ENCODE assay signal across 27 mouse cellular contexts in the genomic region with DNA sequence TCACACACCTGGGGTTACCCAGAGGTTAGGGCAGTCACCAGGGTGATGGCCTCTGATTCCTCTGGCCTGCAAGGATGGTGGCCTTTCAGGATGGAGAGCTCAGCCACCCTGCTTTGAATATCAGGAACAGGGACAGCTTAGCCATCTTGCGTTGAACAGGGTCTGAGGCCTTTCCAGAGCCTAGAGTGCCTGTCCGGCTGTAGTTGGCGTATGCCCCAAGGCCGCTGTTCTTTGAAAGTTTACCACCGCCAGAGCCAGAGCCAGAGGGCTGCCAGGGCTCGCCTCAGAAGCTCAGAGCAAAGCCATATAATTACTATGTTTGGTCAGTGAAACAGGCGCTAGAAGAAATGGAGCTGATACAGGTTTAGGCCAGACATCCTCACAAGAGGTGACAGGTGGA.
DNase-seq lines count a peak whose midpoint lies in the region; ATAC-seq lines count a peak whose summit lies in the region.
"Had no signal": no experiment of that assay in that cellular context is flagged by ENCODE, and none has a peak within 500 bp of the region (broad histone marks: within the 10 kb centered on the region; RNA-seq: fewer than 3 reads in every experiment).

No protein-coding gene starts in this region.

- WGBS in forebrain, embryonic 10.5 days, result 79% methylated on average over 7 of the region's 7 CpGs
- WGBS in forebrain, embryonic 16.5 days, result 76% methylated on average over 7 of the region's 7 CpGs
- 73% methylated on average over 7 of the region's 7 CpGs for WGBS in hindbrain, embryonic 16.5 days
- 85% methylated on average over 7 of the region's 7 CpGs for WGBS in hindbrain, embryonic 10.5 days
- 75% methylated on average over 7 of the region's 7 CpGs for WGBS in embryonic facial prominence, embryonic 10.5 days
- WGBS in liver, embryonic 11.5 days, result 78% methylated on average over 7 of the region's 7 CpGs

- 0 out of 2 replicates have a peak overlapping the region, but pooled peaks have one; percentile 40 for H3K27ac ChIP-seq in forebrain, embryonic 10.5 days
- H3K27ac ChIP-seq in forebrain, embryonic 16.5 days (ENCODE audit: low read length), result no peak overlapping the region
- H3K27ac ChIP-seq in hindbrain, embryonic 16.5 days (ENCODE audit: low read depth, low read length), result peak overlapping the region; percentile 23; the same call in 1 of the 2 replicates
- H3K27ac ChIP-seq in hindbrain, embryonic 10.5 days, result no peak overlapping the region
- peak overlapping the region; percentile 89 for H3K27ac ChIP-seq in embryonic facial prominence, embryonic 10.5 days (replicated peaks)
- H3K27ac ChIP-seq in liver, embryonic 11.5 days (ENCODE audit: low read depth, low read length), result no peak overlapping the region
- H3K27ac ChIP-seq: embryonic facial prominence, embryonic 13.5 days; forebrain, embryonic 13.5 days; hindbrain, embryonic 12.5 days; liver, embryonic 14.5 days; lung, embryonic 15.5 days had no signal

- H3K4me1 ChIP-seq in forebrain, embryonic 10.5 days, result peaks cover 70% of the 10 kb centered on the region
- peaks cover 24% of the 10 kb centered on the region for H3K4me1 ChIP-seq in forebrain, embryonic 16.5 days (replicated peaks; ENCODE audit: control insufficient read depth, insufficient read depth, low read length)
- peaks cover 20% of the 10 kb centered on the region for H3K4me1 ChIP-seq in hindbrain, embryonic 16.5 days (ENCODE audit: control insufficient read depth, insufficient read depth, low read depth, low read length)
- H3K4me1 ChIP-seq in hindbrain, embryonic 10.5 days (replicated peaks), result peaks cover 76% of the 10 kb centered on the region
- H3K4me1 ChIP-seq in embryonic facial prominence, embryonic 10.5 days, result peaks cover 83% of the 10 kb centered on the region
- H3K4me1 ChIP-seq in liver, embryonic 11.5 days (replicated peaks; ENCODE audit: control insufficient read depth, insufficient read depth, low read length), result peaks cover 14% of the 10 kb centered on the region

- peaks cover 39% of the 10 kb centered on the region for H3K36me3 ChIP-seq in forebrain, embryonic 10.5 days (replicated peaks)
- H3K36me3 ChIP-seq in forebrain, embryonic 16.5 days (ENCODE audit: control insufficient read depth, insufficient read depth), result no peaks in the 10 kb centered on the region
- H3K36me3 ChIP-seq in hindbrain, embryonic 16.5 days (ENCODE audit: control insufficient read depth, insufficient read depth, low read length), result no peaks in the 10 kb centered on the region
- H3K36me3 ChIP-seq in hindbrain, embryonic 10.5 days, result peaks cover 14% of the 10 kb centered on the region; the same call in 1 of the 2 replicates
- peaks cover 3% of the 10 kb centered on the region; the same call in 1 of the 2 replicates for H3K36me3 ChIP-seq in embryonic facial prominence, embryonic 10.5 days (replicated peaks)
- H3K36me3 ChIP-seq in liver, embryonic 11.5 days (ENCODE audit: control insufficient read depth, insufficient read depth, low read length), result no peaks in the 10 kb centered on the region
- H3K36me3 ChIP-seq: embryonic facial prominence, embryonic 13.5 days; hindbrain, embryonic 12.5 days; lung, embryonic 15.5 days had no signal

- H3K9me3 ChIP-seq in forebrain, embryonic 10.5 days, result no peaks in the 10 kb centered on the region
- H3K9me3 ChIP-seq in forebrain, embryonic 16.5 days (ENCODE audit: control insufficient read depth, low read length), result no peaks in the 10 kb centered on the region
- no peaks in the 10 kb centered on the region for H3K9me3 ChIP-seq in hindbrain, embryonic 16.5 days (ENCODE audit: control insufficient read depth, low read length)
- no peaks in the 10 kb centered on the region for H3K9me3 ChIP-seq in hindbrain, embryonic 10.5 days
- no peaks in the 10 kb centered on the region for H3K9me3 ChIP-seq in embryonic facial prominence, embryonic 10.5 days
- no peaks in the 10 kb centered on the region for H3K9me3 ChIP-seq in liver, embryonic 11.5 days (ENCODE audit: control insufficient read depth, low read length)
- H3K9me3 ChIP-seq: embryonic facial prominence, embryonic 13.5 days; forebrain, embryonic 13.5 days; hindbrain, embryonic 12.5 days; lung, embryonic 15.5 days had no signal

- H3K27me3 ChIP-seq in forebrain, embryonic 10.5 days (ENCODE audit: poor library complexity, severe bottlenecking), result no peaks in the 10 kb centered on the region
- H3K27me3 ChIP-seq in forebrain, embryonic 16.5 days (replicated peaks; ENCODE audit: control insufficient read depth, insufficient read depth, low read length), result no peaks in the 10 kb centered on the region
- H3K27me3 ChIP-seq in hindbrain, embryonic 16.5 days (replicated peaks; ENCODE audit: control insufficient read depth, insufficient read depth, low read length), result no peaks in the 10 kb centered on the region
- no peaks in the 10 kb centered on the region for H3K27me3 ChIP-seq in hindbrain, embryonic 10.5 days (ENCODE audit: insufficient read depth, poor library complexity, severe bottlenecking)
- no peaks in the 10 kb centered on the region for H3K27me3 ChIP-seq in embryonic facial prominence, embryonic 10.5 days (replicated peaks; ENCODE audit: low read depth, poor library complexity, severe bottlenecking)
- H3K27me3 ChIP-seq in liver, embryonic 11.5 days (replicated peaks; ENCODE audit: control insufficient read depth, insufficient read depth, low read length), result no peaks in the 10 kb centered on the region
- H3K27me3 ChIP-seq: embryonic facial prominence, embryonic 13.5 days; forebrain, embryonic 13.5 days; hindbrain, embryonic 12.5 days; lung, embryonic 15.5 days; Patski had no signal

- H3K4me2 ChIP-seq in forebrain, embryonic 16.5 days (ENCODE audit: low read length), result no peak overlapping the region
- no peak overlapping the region for H3K4me2 ChIP-seq in hindbrain, embryonic 16.5 days (ENCODE audit: low read length)
- no peak overlapping the region for H3K4me2 ChIP-seq in liver, embryonic 11.5 days
- H3K4me2 ChIP-seq: embryonic facial prominence, embryonic 13.5 days; forebrain, embryonic 13.5 days; hindbrain, embryonic 12.5 days; lung, embryonic 15.5 days had no signal

- no peak overlapping the region for H3K9ac ChIP-seq in forebrain, embryonic 16.5 days (replicated peaks; ENCODE audit: low read depth, low read length)
- no peak overlapping the region for H3K9ac ChIP-seq in hindbrain, embryonic 16.5 days (ENCODE audit: low read depth, low read length)
- no peak overlapping the region for H3K9ac ChIP-seq in liver, embryonic 11.5 days (ENCODE audit: low read depth, low read length)
- H3K9ac ChIP-seq: embryonic facial prominence, embryonic 13.5 days; forebrain, embryonic 13.5 days; hindbrain, embryonic 12.5 days; liver, embryonic 14.5 days; lung, embryonic 15.5 days had no signal

- no peak for ATAC-seq in forebrain, embryonic 16.5 days
- ATAC-seq in hindbrain, embryonic 16.5 days, result no peak
- ATAC-seq in liver, embryonic 11.5 days (replicated peaks; ENCODE audit: low FRiP score), result no peak
- ATAC-seq: forebrain, embryonic 13.5 days; inflammation-experienced regulatory T-cells, adult 6 months; midbrain, embryonic 16.5 days; Patski had no signal

- DNase-seq in forebrain, embryonic 10.5 days (ENCODE audit: extremely low spot score, low spot score), result no peak
- no peak for DNase-seq in hindbrain, embryonic 10.5 days (ENCODE audit: low spot score)
- DNase-seq in adrenal gland, postnatal 14 days, result peak; percentile 73
- no peak for DNase-seq in embryonic facial prominence, embryonic 10.5 days (ENCODE audit: low spot score)
- no peak for DNase-seq in kidney, postnatal 10 days
- DNase-seq in liver, embryonic 11.5 days (ENCODE audit: low spot score), result no peak
- DNase-seq: cerebellum, adult 2 months; gastrocnemius, postnatal 10 days; heart, adult 11 months; kidney, adult 18-20 months; layer of hippocampus, adult 9-11 months; lung, postnatal 36 days; right cerebral cortex, postnatal 14 days; thymus, adult 2 months; thymus, postnatal 4 days had no signal

- H3K4me3 ChIP-seq in forebrain, embryonic 10.5 days, result no peak overlapping the region
- no peak overlapping the region for H3K4me3 ChIP-seq in forebrain, embryonic 16.5 days (replicated peaks; ENCODE audit: low read length)
- no peak overlapping the region for H3K4me3 ChIP-seq in hindbrain, embryonic 16.5 days (ENCODE audit: low read length)
- H3K4me3 ChIP-seq in hindbrain, embryonic 10.5 days, result no peak overlapping the region
- no peak overlapping the region for H3K4me3 ChIP-seq in embryonic facial prominence, embryonic 10.5 days
- no peak overlapping the region for H3K4me3 ChIP-seq in liver, embryonic 11.5 days (ENCODE audit: low read depth, low read length)
- H3K4me3 ChIP-seq: embryonic facial prominence, embryonic 13.5 days; erythroblast, embryonic 14.5 days; forebrain, embryonic 13.5 days; hindbrain, embryonic 12.5 days; lung, embryonic 15.5 days; myocyte had no signal

Comparison
In these comparisons a context has a peak if more than half of its experiments do, and no peak if none do; other contexts are left out.
1. H3K27ac ChIP-seq: peak in forebrain, embryonic 10.5 days (single experiment), hindbrain, embryonic 16.5 days (single experiment) and embryonic facial prominence, embryonic 10.5 days (single experiment); none in forebrain, embryonic 16.5 days (single experiment), hindbrain, embryonic 10.5 days (single experiment) and liver, embryonic 11.5 days (single experiment).